Mouse (Mus musculus) forebrain, embryonic 16.5 days (tissue): ENCODE results near the gene Tmem209. TPM values are rescaled to one million over a fixed set of nuclear protein-coding genes. Genes with fewer than 3 reads are reported as not detected.

ENCODE experiments used
- ATAC-seq: fragments of 200-750 bp; cut with Nextera tagmentation; 2 replicates; pipeline ENCODE4 v1.8.0; 2017; ENCODE audit warnings: mild to moderate bottlenecking, moderate library complexity
- H3K27ac ChIP-seq: fragments of 300-500 bp; sonication (generic); 2 replicates; pipeline ENCODE4 v1.5.1; 2014; ENCODE audit warnings: low read length, control low read depth
- H3K27me3 ChIP-seq: fragments of 300-500 bp; sonication (generic); replicated peaks from 2 replicates; pipeline ENCODE4 v1.6.1; 2014; ENCODE audit warnings: low read length; ENCODE audit not compliant: control insufficient read depth, insufficient read depth
- H3K36me3 ChIP-seq: fragments of 300-500 bp; sonication (generic); 2 replicates; pipeline ENCODE4 v1.6.1; 2014; ENCODE audit not compliant: control insufficient read depth, insufficient read depth
- H3K4me1 ChIP-seq: fragments of 300-500 bp; sonication (generic); replicated peaks from 2 replicates; pipeline ENCODE4 v1.6.1; 2014; ENCODE audit warnings: low read length; ENCODE audit not compliant: control insufficient read depth, insufficient read depth
- H3K4me2 ChIP-seq: fragments of 300-500 bp; sonication (generic); 2 replicates; pipeline ENCODE4 v1.6.1; 2014; ENCODE audit warnings: mild to moderate bottlenecking, low read length, control low read depth
- H3K4me3 ChIP-seq: fragments of 300-500 bp; sonication (generic); replicated peaks from 2 replicates; pipeline ENCODE4 v1.5.1; 2014; ENCODE audit warnings: mild to moderate bottlenecking, low read length, control low read depth
- H3K9ac ChIP-seq: fragments of 300-500 bp; sonication (generic); replicated peaks from 2 replicates; pipeline ENCODE4 v1.6.1; 2014; ENCODE audit warnings: low read depth, low read length, control low read depth
- H3K9me3 ChIP-seq: fragments of 300-500 bp; sonication (generic); 2 replicates; pipeline ENCODE4 v1.6.1; 2016; ENCODE audit warnings: low read length; ENCODE audit not compliant: control insufficient read depth
- WGBS: fragments of 180-500 bp; shearing (Covaris S2); extraction: QIAGEN DNeasy Blood & Tissue Kit; methylation state at CpG from one replicate; pipeline ENCODE4 v1.1.7; 2014; 5-methylcytosine and 5-hydroxymethylcytosine counted together
- polyA plus RNA-seq: library from polyadenylated mRNA; unstranded; fragments of >200 nt; fragmentation: Nextera tagmentation; extraction: Ambion mirVana; gene quantifications from 2 replicates; pipeline ENCODE4 v1.2.1, GENCODE M21; 2015

Tmem209 gene
- polyA plus RNA-seq, 1 experiment from 2014 or later, result 34.8 TPM

GRCm38 (mm10) chr6:30541009-30541799 lies 31.6 kb upstream of the Tmem209 start, which contains the start of gene Cpa2:
Cpa2 (plus strand) TSS chr6:30541582.
- 90% methylated on average over 11 of the region's 11 CpGs for WGBS
- Histone ChIP-seq H3K4me3 (no peak within 1 kb of the TSS), H3K4me2 (no peak within 1 kb of the TSS), H3K27ac (no peak within 1 kb of the TSS), H3K9ac (no peak within 1 kb of the TSS), H3K4me1 (peaks cover 4% of the 10 kb centered on the region; the same call in 1 of the 2 replicates), H3K27me3 (no peaks in the 10 kb centered on the region), H3K9me3 (no peaks in the 10 kb centered on the region), H3K36me3 (no peaks in the 10 kb centered on the region)
- ATAC-seq, result no peak

GRCm38 (mm10) chr6:30538800-30539199 lies 29.2 kb upstream of the Tmem209 start:
- H3K36me3 ChIP-seq, result no peaks in the 10 kb centered on the region
- H3K4me2 ChIP-seq, result no peak overlapping the region
- ATAC-seq, result no peak
- no peak overlapping the region for H3K27ac ChIP-seq
- no peak overlapping the region for H3K4me3 ChIP-seq
- no peak overlapping the region for H3K9ac ChIP-seq
- no peaks in the 10 kb centered on the region for H3K27me3 ChIP-seq
- no peaks in the 10 kb centered on the region for H3K4me1 ChIP-seq
- no peaks in the 10 kb centered on the region for H3K9me3 ChIP-seq
- WGBS, result 77% methylated on average over 5 of the region's 5 CpGs

GRCm38 (mm10) chr6:30538240-30538639 lies 28.7 kb upstream of the Tmem209 start:
- no peak for ATAC-seq
- WGBS, result 63% methylated on average over 10 of the region's 10 CpGs
- Histone ChIP-seq H3K27me3 (no peaks in the 10 kb centered on the region), H3K36me3 (no peaks in the 10 kb centered on the region), H3K4me3 (no peak overlapping the region), H3K9ac (no peak overlapping the region), H3K27ac (no peak overlapping the region), H3K4me2 (no peak overlapping the region), H3K4me1 (no peaks in the 10 kb centered on the region), H3K9me3 (no peaks in the 10 kb centered on the region)

- no peaks in the 10 kb centered on the region for H3K4me1 ChIP-seq
- H3K36me3 ChIP-seq, result no peaks in the 10 kb centered on the region
- no peak for ATAC-seq
- H3K27me3 ChIP-seq, result no peaks in the 10 kb centered on the region
- H3K4me2 ChIP-seq, result no peak overlapping the region
- H3K4me3 ChIP-seq, result no peak overlapping the region
- 51% methylated on average over 3 of the region's 3 CpGs for whole genome bisulfite sequencing
- H3K27ac ChIP-seq, result no peak overlapping the region
- H3K9ac ChIP-seq, result no peak overlapping the region
- no peaks in the 10 kb centered on the region for H3K9me3 ChIP-seq
Observed at GRCm38 (mm10) chr6:30535340-30535739, 25.8 kb upstream of the Tmem209 start.

- Histone ChIP-seq H3K27me3 (no peaks in the 10 kb centered on the region), H3K9me3 (no peaks in the 10 kb centered on the region), H3K36me3 (no peaks in the 10 kb centered on the region), H3K27ac (no peak overlapping the region), H3K4me2 (no peak overlapping the region), H3K4me1 (peaks cover 23% of the 10 kb centered on the region), H3K4me3 (no peak overlapping the region), H3K9ac (no peak overlapping the region)
- WGBS, result 57% methylated on average over 6 of the region's 6 CpGs
- ATAC-seq, result no peak
Observed at GRCm38 (mm10) chr6:30528800-30529199, 19.2 kb upstream of the Tmem209 start.

GRCm38 (mm10) chr6:30526586-30527515 lies 17.3 kb upstream of the Tmem209 start:
- WGBS, result 4% methylated on average over 19 of the region's 19 CpGs
- Histone ChIP-seq H3K4me3 (peak overlapping the region; percentile 4; the same call in 1 of the 2 replicates), H3K36me3 (no peaks in the 10 kb centered on the region), H3K9me3 (no peaks in the 10 kb centered on the region), H3K27me3 (no peaks in the 10 kb centered on the region), H3K27ac (peak overlapping the region; percentile 69), H3K4me1 (peaks cover 23% of the 10 kb centered on the region), H3K9ac (peak overlapping the region; percentile 7; the same call in 1 of the 2 replicates), H3K4me2 (peak overlapping the region; percentile 37)
- ATAC-seq, result peak; percentile 81

- no peak overlapping the region for H3K9ac ChIP-seq
Observed at GRCm38 (mm10) chr6:30525456-30526332, 16.1 kb upstream of the Tmem209 start.

GRCm38 (mm10) chr6:30520400-30520799 lies 10.8 kb upstream of the Tmem209 start:
- Histone ChIP-seq H3K4me2 (no peak overlapping the region), H3K4me1 (peaks cover 4% of the 10 kb centered on the region; the same call in 1 of the 2 replicates), H3K9me3 (no peaks in the 10 kb centered on the region), H3K27me3 (no peaks in the 10 kb centered on the region), H3K4me3 (no peak overlapping the region), H3K36me3 (no peaks in the 10 kb centered on the region), H3K27ac (no peak overlapping the region), H3K9ac (no peak overlapping the region)
- ATAC-seq, result no peak
- WGBS, result 68% methylated on average over 11 of the region's 11 CpGs

More at GRCm38 (mm10) chr6:30525456-30526332, 16.1 kb upstream of the Tmem209 start:
- H3K27ac ChIP-seq, result peak overlapping the region; percentile 29; the same call in 1 of the 2 replicates
- H3K27me3 ChIP-seq, result no peaks in the 10 kb centered on the region
- no peaks in the 10 kb centered on the region for H3K36me3 ChIP-seq
- H3K4me1 ChIP-seq, result peaks cover 23% of the 10 kb centered on the region
- H3K4me2 ChIP-seq, result no peak overlapping the region
- H3K4me3 ChIP-seq, result no peak overlapping the region
- WGBS, result 13% methylated on average over 7 of the region's 7 CpGs
- H3K9me3 ChIP-seq, result no peaks in the 10 kb centered on the region
- ATAC-seq, result no peak
